Mouse (Mus musculus) liver, adult 2 months (tissue): Measurements from ENCODE around the gene Acsl1.

Experiments
- CTCF ChIP-seq: fragments of 200-500 bp; IDR thresholded peaks from 2 replicates; pipeline ENCODE4 v1.5.1; 2011; ENCODE audit warnings: low read depth, low read length, control low read depth
- POLR2A ChIP-seq: fragments of 200-500 bp; IDR thresholded peaks from 2 replicates; pipeline ENCODE4 v1.6.1; 2011; ENCODE audit warnings: low read length, control low read depth; ENCODE audit not compliant: insufficient read depth; ENCODE audit errors: extremely low read depth

DNA sequence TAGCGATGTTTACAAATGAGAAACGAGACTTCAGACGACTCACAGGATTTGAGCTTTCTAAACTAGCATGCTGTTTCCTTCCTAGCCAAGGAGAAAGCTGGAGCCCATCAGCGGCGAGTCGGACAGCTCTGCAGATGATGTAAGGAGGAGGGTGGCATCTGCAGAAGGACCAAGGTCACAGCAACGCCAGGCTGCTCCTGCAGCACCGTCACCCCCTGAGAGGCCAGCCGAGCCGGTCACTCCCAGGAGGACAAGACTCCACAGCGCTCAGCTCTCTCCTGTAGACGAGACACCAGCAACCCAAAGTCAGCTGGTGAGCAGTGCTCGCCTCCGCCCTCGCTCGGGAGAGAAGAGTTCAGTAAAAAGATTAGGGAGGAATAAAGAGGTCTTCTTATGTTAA, 91.5 kb downstream of the Acsl1 start:
- TF ChIP-seq CTCF (no peak), POLR2A (no peak)
